Mouse (Mus musculus): ENCODE data around the gene Eif3j1.
"Not testable (repeated sequence)": the region's sequence is repeated elsewhere in the genome, so short reads cannot be mapped to it uniquely, and the experiment has no call there.

- TF ChIP-seq CTCF (IDR thresholded peaks at IDR 0.05; ENCODE audit: borderline replicate concordance, control insufficient read depth, extremely low read depth, insufficient read depth, low read length, poor library complexity); POLR2A (IDR thresholded peaks at IDR 0.05; ENCODE audit: control insufficient read depth, extremely low read depth, insufficient read depth, low read length, poor library complexity): not testable (repeated sequence)
These were observed 1.3 kb upstream of the Eif3j1 start for GRCm38 (mm10) chr2:122027091-122027490.
